Mouse (Mus musculus) adrenal gland, adult 18-20 months (tissue): Measurements from ENCODE around the gene Tbc1d4. TPM values are rescaled to one million over a fixed set of nuclear protein-coding genes. Genes with fewer than 3 reads are reported as not detected.

Experiments used
- DNase-seq, 2 experiments: peaks; one replicate each; pipeline ENCODE4 v3.0.0; 2021 to 2022; ENCODE audit warnings: low spot score in 2 of 2
- total RNA-seq, 2 experiments: library from RNA; stranded (reverse); gene quantifications; 1 replicate in 1 of 2; 2 replicates in 1 of 2; pipeline ENCODE4 v1.2.3; 2021

Tbc1d4 gene
- total RNA-seq, 2 experiments from 2014 or later = 32.8 to 52.2 TPM

DNA sequence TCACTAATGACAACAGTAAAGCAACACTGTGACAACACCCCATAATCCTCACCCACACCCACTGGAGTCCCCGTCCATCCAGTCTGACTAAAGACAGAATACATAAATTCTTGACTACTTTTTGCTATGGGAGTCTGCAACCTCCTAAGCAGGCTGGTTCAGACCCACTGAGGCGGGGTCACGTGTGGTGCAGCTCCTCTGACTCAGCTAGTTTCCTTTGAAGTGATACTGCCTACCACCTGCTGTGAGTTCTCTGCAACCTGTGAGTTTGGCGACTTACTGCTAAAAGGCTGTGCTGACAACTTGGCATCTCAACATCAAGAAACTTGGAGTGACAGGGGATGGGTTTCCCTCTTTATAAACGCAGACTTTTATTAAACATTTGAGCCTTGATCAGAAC is 163.8 kb downstream of the Tbc1d4 start:
- no peak for DNase-seq

DNA sequence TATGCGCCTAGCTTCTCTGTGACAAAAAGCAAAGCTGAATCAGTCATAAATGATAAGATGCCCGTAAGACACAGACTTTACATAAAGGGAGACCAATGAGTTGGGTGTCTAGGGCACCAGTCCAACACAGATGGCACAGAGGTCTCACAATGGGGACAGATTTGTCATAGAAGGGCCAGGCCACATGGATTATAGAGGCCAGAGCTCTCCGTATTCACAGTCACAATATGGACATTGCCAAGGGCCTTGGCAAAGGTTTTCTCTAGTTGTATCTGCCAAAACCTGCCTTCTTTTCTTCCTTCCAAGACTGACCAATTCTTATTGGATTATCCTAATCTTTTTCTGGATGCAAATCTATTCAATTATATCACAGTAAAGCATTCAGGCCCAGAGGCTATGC is 171.1 kb downstream of the Tbc1d4 start:
- DNase-seq = no peak

DNA sequence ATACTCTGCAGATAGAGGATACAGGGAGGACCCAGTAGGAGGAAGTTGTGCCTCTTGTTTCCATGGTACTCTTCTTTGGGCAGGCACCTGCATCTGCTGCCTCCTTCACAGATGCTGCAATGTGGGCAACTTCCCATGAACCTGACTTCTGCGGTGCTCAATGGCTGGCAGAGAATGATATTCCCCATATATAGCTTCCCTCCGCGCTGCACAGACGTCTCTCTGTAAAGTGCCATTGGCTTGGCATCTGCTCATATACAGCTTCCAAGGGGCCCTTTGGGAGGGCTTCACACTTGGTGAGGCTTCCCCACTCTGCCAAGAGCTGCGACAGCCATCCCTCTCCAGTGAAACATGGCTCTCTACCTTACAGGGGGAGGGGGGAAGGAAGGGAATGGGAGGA is 178.5 kb downstream of the Tbc1d4 start:
- DNase-seq = no peak

DNA sequence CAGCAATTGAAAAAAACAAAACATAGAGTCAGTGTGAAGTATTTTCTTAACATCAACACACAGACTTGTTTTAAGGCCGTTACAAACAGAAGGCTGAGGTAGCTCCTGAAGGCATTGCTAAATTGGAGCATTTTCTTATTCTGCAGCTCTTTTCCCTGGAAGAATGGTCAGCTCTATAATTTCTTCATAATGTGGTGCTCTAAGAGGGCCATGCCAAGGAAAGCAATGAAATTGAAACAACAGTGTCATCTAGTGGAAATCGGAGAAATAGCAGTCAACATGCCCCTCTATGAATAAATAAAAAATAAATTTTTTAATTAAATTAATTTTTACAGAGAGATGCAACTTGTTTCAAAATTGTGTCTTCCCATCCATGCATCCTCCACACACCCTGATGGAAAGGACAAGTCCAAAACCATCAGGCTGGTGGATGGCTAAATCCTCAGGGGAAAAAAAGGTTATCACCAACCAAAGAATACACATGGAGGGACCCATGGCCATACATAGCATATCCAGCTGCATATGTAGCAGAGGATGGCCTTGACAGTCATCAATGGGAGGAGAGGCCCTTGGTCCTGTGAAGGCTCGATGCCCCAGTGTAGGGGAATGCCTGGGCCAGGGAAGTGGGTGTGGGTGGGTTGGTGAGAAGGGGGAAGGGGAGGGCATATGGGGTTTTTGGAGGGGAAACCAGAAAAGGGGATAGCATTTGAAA is 180.0 kb downstream of the Tbc1d4 start:
- no peak for DNase-seq

DNA sequence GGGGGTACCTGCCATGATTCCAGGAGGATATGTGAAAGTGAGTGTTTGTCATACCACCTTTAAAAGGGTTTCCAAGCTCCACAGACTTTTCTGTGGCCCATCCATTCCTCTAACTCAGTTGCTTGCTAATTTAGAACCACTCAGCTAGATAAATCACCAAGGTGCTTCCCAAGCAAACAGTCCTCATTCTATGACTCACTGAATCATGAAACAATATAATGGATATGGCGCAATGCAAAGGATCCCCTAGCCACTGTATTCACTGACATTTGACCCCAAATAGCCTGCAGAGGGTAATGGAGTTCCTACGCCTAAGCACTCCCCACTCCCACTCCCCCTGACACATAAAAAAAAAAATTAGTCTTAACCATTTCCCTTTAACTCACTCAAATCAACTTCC is 191.3 kb downstream of the Tbc1d4 start:
- DNase-seq = no peak

Other genes with a start within 250 kb of the Tbc1d4 start
- 10 to 100 TPM; 91.2 to 92.7 TPM for gene Commd6, start 31.5 kb upstream of the Tbc1d4 start, total RNA-seq
- gene Uchl3, start 44.8 kb upstream of the Tbc1d4 start, total RNA-seq = 10 to 100 TPM; 39.7 to 41.3 TPM
- gene Gm9922, start 120.6 kb upstream of the Tbc1d4 start, total RNA-seq = 1 to 10 TPM; 1.4 to 1.9 TPM
- 10 to 100 TPM; 15.9 to 18.3 TPM for gene Lmo7, start 120.8 kb upstream of the Tbc1d4 start, total RNA-seq